Mouse (Mus musculus): ENCODE results near the gene Zmynd15. TPM values are rescaled to one million over a fixed set of nuclear protein-coding genes. Genes with fewer than 3 reads are reported as not detected.

Zmynd15 gene
- total and polyA plus RNA-seq, 2 experiments, result 0.74 to 4.4 TPM

DNA sequence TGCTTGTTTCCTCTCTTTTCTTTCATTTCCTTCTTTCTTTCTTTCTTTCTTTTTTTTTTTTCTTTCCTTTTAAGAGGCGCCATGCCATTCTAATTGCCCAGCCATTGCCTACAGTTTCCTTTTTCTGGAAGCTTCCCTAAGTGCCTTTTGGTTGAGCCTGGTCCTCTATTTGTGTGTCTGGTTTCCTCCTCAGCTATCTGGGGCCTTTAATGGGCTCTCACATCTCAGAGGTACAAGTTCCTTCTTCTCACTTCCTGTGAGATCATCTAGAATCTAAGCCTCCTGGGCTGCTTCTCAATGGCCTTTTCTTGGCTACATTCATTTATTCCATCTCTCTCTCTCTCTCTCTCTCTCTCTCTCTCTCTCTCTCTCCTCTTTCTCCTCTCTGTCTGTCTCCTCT, 11.9 kb upstream of the Zmynd15 start:
- Histone ChIP-seq H3K36me3 (ENCODE audit: control insufficient read depth, insufficient read depth, low read length) (no peaks in the 10 kb centered on the region), H3K79me2 (ENCODE audit: control insufficient read depth, insufficient read depth, low read length) (no peaks in the 10 kb centered on the region), H3K4me3 (ENCODE audit: insufficient read depth, low read depth, low read length) (no peak overlapping the region), H3K9ac (ENCODE audit: low read depth, low read length) (no peak overlapping the region), H3K27me3 (ENCODE audit: control insufficient read depth, insufficient read depth, low read length) (no peaks in the 10 kb centered on the region), H3K27ac (replicated peaks; ENCODE audit: insufficient read depth, low read depth, low read length) (no peak overlapping the region), H3K4me1 (ENCODE audit: control insufficient read depth, insufficient read depth, low read length) (peaks cover 12% of the 10 kb centered on the region; the same call in 1 of the 2 replicates)
- 75% methylated on average over 1 of the region's 1 CpGs for WGBS
- TF ChIP-seq CTCF (IDR thresholded peaks at IDR 0.05; ENCODE audit: low read depth, low read length), result no peak
- TF ChIP-seq POLR2A (IDR thresholded peaks at IDR 0.05; ENCODE audit: extremely low read depth, insufficient read depth, low read length), result no peak
- peak; percentile 27 for DNase-seq (ENCODE audit: extremely low read depth, low read depth, low spot score)

DNA sequence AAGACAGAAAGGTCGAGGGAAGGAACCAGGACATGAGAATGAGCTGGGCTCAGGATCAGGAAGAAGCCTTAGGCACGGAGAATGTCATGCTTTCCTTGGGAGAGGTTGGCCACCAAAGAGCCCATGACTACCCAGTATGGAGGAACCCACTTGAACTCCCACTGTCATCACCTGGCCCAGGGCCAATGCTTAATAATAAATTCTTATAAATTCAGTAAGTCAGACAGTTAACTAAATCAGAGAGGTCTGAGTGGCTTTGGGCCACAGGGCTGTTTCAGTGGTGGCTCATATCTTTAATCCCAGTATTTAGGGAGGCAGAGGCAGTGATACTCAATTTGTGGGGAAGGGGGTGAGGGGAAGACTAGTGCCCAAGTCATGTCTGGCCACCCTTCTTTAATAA, 8.3 kb upstream of the Zmynd15 start:
- H3K79me2 ChIP-seq (ENCODE audit: control insufficient read depth, insufficient read depth, low read length), result no peaks in the 10 kb centered on the region
- H3K4me1 ChIP-seq (ENCODE audit: control insufficient read depth, insufficient read depth, low read length), result 0 out of 2 replicates have a peak, but pooled peaks cover 2% of the 10 kb centered on the region
- H3K27ac ChIP-seq (replicated peaks; ENCODE audit: insufficient read depth, low read depth, low read length), result no peak overlapping the region
- no peak overlapping the region for H3K4me3 ChIP-seq (ENCODE audit: insufficient read depth, low read depth, low read length)
- WGBS, result 82% methylated on average over 2 of the region's 2 CpGs
- H3K27me3 ChIP-seq (ENCODE audit: control insufficient read depth, insufficient read depth, low read length), result no peaks in the 10 kb centered on the region
- TF ChIP-seq CTCF (IDR thresholded peaks at IDR 0.05; ENCODE audit: low read depth, low read length) (no peak), POLR2A (IDR thresholded peaks at IDR 0.05; ENCODE audit: extremely low read depth, insufficient read depth, low read length) (no peak)
- H3K36me3 ChIP-seq (ENCODE audit: control insufficient read depth, insufficient read depth, low read length), result 0 out of 2 replicates have a peak, but pooled peaks cover 2% of the 10 kb centered on the region
- H3K9ac ChIP-seq (ENCODE audit: low read depth, low read length), result no peak overlapping the region
- no peak for DNase-seq (ENCODE audit: extremely low read depth, low read depth, low spot score)

DNA sequence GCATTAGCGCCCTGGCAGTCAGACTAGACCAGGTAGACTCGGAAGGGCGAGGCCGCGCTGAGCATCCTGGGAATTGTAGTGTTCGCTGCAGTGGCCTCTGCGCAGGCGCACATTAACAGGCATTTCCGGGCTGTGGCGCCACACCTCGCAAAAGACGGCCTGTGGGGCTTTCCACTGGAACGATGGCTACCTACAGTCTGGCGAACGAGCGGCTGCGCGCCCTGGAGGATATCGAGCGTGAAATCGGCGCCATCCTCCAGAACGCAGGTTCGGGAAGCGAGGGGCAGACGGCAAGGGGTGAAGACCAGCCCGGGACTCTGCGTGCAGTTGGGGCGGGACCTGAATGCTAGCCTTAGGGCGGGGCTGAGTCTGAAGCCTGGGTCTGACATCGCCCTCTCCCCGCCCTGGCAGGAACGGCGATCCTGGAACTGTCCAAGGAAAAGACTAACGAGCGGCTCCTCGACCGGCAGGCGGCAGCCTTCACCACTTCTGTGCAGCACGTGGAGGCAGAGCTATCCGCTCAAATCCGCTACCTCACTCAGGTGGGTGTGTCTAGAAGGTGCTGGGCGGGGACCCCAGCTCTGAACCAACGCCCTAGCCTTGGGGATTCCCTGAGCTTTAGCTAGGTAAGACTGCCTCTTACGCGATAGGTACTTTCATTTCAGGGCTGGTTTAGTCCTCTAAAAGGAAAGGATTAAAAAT, 7.3 kb upstream of the Zmynd15 start, which contains the start of gene Med11:
Gene Med11, plus strand, starts transcription at position 123 of the 702 bp plus-strand sequence.
- H3K9ac ChIP-seq (ENCODE audit: low read depth, low read length), result peak within 1 kb of the TSS; percentile 88
- H3K4me3 ChIP-seq (ENCODE audit: insufficient read depth, low read depth, low read length), result peak within 1 kb of the TSS; percentile 82
- H3K27me3 ChIP-seq (ENCODE audit: control insufficient read depth, insufficient read depth, low read length), result no peaks in the 10 kb centered on the region
- H3K79me2 ChIP-seq (ENCODE audit: control insufficient read depth, insufficient read depth, low read length), result no peaks in the 10 kb centered on the region
- H3K36me3 ChIP-seq (ENCODE audit: control insufficient read depth, insufficient read depth, low read length), result 0 out of 2 replicates have a peak, but pooled peaks cover 2% of the 10 kb centered on the region
- H3K4me1 ChIP-seq (ENCODE audit: control insufficient read depth, insufficient read depth, low read length), result no peaks in the 10 kb centered on the region
- TF ChIP-seq CTCF (IDR thresholded peaks at IDR 0.05; ENCODE audit: low read depth, low read length), result peak; percentile 95
- TF ChIP-seq POLR2A (IDR thresholded peaks at IDR 0.05; ENCODE audit: extremely low read depth, insufficient read depth, low read length), result peak; percentile 28; the same call in 1 of the 2 replicates
- DNase-seq (ENCODE audit: extremely low read depth, low read depth, low spot score), result peak; percentile 93
- H3K27ac ChIP-seq (replicated peaks; ENCODE audit: insufficient read depth, low read depth, low read length), result peak within 1 kb of the TSS; percentile 94
- under 1% methylated on average over 46 of the region's 46 CpGs for WGBS

DNA sequence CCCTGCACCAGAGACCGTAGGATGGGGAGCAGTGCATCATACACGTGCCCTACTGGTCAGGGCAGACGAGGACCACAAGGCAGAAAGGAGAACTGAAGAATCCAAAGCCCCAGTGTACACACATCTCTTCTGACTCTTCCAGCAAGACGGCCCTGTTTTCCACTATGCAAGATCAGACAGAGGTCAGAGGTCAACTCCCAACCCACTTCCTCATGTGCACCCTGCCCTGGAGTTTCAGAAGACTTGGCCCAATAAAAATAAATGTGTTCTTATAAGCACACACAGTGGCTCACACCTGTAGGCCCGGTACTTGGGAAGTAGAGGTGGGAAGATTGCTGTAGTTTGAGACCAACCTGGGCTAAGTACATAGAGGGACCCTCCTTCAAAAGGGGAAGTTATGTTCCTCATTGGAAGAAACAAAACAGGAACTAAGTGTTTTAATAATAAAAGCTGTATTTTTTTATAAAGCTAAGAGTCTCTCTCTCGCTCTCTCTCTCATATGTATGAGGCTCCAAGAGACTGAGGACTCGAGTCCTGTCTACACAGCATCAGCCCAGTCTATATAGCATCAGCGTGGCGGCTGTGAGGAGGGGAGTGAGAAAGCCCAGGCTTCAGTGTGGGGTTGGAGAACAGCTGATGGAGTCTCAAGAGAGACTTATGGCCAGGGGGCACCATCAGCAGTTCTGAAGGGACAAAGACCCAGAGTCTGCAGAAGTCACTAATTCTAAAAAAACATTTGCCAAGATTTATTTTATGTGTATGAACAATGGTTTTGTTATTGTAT, 5.8 kb upstream of the Zmynd15 start:
- 76% methylated on average over 9 of the region's 9 CpGs for WGBS
- TF ChIP-seq POLR2A (IDR thresholded peaks at IDR 0.05; ENCODE audit: extremely low read depth, insufficient read depth, low read length) (no peak), CTCF (IDR thresholded peaks at IDR 0.05; ENCODE audit: low read depth, low read length) (no peak)
- no peaks in the 10 kb centered on the region for H3K4me1 ChIP-seq (ENCODE audit: control insufficient read depth, insufficient read depth, low read length)
- H3K27me3 ChIP-seq (ENCODE audit: control insufficient read depth, insufficient read depth, low read length), result no peaks in the 10 kb centered on the region
- 0 out of 2 replicates have a peak, but pooled peaks cover 2% of the 10 kb centered on the region for H3K36me3 ChIP-seq (ENCODE audit: control insufficient read depth, insufficient read depth, low read length)
- H3K4me3 ChIP-seq (ENCODE audit: insufficient read depth, low read depth, low read length), result no peak overlapping the region
- DNase-seq (ENCODE audit: extremely low read depth, low read depth, low spot score), result no peak
- H3K9ac ChIP-seq (ENCODE audit: low read depth, low read length), result no peak overlapping the region
- H3K27ac ChIP-seq (replicated peaks; ENCODE audit: insufficient read depth, low read depth, low read length), result 0 out of 2 replicates have a peak overlapping the region, but pooled peaks have one; percentile 21
- H3K79me2 ChIP-seq (ENCODE audit: control insufficient read depth, insufficient read depth, low read length), result no peaks in the 10 kb centered on the region

DNA sequence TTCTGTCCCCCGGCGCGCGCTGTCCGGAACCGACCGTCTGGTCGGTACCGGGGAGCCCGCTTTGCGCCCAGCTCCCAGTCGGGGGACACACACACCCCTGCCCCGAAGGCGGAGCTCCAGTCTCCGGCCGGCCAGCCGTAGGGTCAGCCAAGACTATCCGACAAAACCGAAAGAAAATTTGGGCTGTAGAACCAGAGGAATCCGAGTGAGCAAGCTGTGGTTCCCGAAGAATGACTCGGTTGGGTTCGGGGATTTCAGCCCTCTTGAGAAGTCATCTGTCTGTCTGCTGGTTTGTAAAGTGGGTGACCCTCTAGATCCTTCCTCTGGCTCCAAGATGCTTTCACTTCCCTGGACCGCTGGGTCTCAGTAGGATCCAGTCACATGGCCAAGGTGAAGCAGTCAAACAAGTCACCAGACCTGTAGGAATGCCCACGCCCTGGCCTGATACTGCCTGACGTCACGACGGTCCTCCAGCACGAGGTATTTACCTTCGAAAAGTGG, 418 bp downstream of the Zmynd15 start, which contains the start of gene Cxcl16:
Gene Cxcl16, minus strand, starts transcription at position 384 of the 501 bp plus-strand sequence.
- peak within 1 kb of the TSS; percentile 79 for H3K9ac ChIP-seq (ENCODE audit: low read depth, low read length)
- H3K79me2 ChIP-seq (ENCODE audit: control insufficient read depth, insufficient read depth, low read length), result no peaks in the 10 kb centered on the region
- DNase-seq (ENCODE audit: extremely low read depth, low read depth, low spot score), result peak; percentile 48
- 3% methylated on average over 30 of the region's 30 CpGs for WGBS
- peaks cover 2% of the 10 kb centered on the region; the same call in 1 of the 2 replicates for H3K4me1 ChIP-seq (ENCODE audit: control insufficient read depth, insufficient read depth, low read length)
- H3K4me3 ChIP-seq (ENCODE audit: insufficient read depth, low read depth, low read length), result peak within 1 kb of the TSS; percentile 76
- no peaks in the 10 kb centered on the region for H3K36me3 ChIP-seq (ENCODE audit: control insufficient read depth, insufficient read depth, low read length)
- H3K27ac ChIP-seq (replicated peaks; ENCODE audit: insufficient read depth, low read depth, low read length), result peak within 1 kb of the TSS; percentile 59
- no peak for TF ChIP-seq CTCF (IDR thresholded peaks at IDR 0.05; ENCODE audit: low read depth, low read length)
- TF ChIP-seq POLR2A (IDR thresholded peaks at IDR 0.05; ENCODE audit: extremely low read depth, insufficient read depth, low read length), result no peak
- no peaks in the 10 kb centered on the region for H3K27me3 ChIP-seq (ENCODE audit: control insufficient read depth, insufficient read depth, low read length)
